Mouse (Mus musculus) spleen, postnatal 14 days (tissue): ENCODE measurements around the gene Tyw1.

Experiments used
- DNase-seq, 2 experiments: peaks; one replicate each; pipeline ENCODE4 v3.0.0; 2021 to 2022; ENCODE audit warnings: low spot score in 2 of 2

The Tyw1 gene

DNA sequence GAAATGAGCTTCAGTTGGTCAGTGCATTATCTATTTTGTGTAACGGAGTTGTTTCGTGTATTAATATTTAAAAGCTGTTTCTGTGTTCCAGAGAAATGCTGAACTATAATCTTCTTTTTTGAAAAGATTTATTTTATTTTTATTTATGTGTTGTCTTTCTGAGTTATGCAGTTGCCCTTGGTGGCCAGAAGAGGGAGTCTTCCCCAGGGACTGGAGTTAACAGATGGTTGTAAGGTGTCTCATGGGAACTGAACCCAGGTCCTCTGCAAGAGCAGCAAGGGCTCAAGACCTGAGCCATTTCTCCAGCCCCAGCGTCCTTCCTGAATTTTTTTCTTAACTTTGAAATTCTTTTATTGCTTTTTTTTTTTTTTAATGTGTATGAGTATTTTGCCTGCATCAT, 59.5 kb downstream of the Tyw1 start:
- no peak for DNase-seq

DNA sequence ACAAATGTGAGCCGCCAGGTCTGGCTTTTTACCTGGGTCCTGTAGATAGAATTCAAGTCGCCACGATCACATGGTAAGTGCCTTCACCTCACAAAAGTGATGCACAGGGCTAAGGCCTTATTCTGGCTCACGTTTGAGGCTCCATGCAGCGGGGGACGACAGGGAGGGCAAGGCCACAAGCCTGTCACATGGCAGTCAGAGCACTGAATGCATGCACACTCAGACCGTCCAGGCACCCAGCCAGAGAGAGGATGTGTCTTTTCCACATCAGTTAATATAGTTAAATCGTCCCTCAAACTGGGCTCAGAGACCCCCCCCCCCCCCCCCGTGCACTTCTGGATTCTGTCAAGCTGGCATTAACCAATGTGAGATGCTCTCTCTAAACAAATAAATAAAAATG, 60.9 kb downstream of the Tyw1 start:
- no peak for DNase-seq

DNA sequence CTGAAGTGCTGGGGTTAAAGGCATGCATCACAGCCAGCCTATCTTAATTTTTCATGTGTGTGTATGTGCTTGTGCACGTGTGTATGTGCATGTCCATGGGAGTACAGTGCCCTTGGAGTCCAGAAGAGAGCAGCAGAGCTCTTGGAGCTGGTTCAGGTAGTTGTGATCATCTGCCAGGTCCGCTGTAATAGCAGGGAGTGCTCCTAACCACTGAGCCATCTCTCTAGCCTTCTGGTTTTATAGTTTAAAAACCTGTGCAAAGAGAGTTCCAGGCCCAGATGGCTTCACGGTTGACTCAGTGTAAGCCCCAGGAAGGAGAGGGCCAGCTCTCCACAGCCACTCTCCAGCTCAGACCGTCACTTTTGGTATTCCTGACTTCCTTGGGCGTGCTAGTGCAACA, 64.4 kb downstream of the Tyw1 start:
- DNase-seq = no peak

DNA sequence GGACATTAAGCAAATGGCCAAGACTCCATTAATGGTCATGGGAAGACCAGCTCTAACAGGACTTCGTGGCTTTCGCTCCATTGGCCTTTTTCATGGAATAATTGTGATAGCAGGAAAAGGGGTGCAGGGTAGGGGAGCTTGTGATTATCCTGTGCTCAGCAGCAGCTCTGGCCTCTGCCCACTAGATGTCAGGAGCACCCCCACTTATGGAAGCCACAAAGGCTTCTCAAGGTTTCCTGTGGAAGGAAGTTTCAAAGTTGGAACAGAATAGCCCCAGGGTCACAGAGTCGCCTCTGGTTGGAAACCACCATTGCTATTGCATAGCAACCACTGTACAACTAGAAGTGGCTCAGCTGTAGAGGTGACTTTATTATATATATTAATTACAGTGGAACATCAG, 65.1 kb downstream of the Tyw1 start:
- no peak for DNase-seq

DNA sequence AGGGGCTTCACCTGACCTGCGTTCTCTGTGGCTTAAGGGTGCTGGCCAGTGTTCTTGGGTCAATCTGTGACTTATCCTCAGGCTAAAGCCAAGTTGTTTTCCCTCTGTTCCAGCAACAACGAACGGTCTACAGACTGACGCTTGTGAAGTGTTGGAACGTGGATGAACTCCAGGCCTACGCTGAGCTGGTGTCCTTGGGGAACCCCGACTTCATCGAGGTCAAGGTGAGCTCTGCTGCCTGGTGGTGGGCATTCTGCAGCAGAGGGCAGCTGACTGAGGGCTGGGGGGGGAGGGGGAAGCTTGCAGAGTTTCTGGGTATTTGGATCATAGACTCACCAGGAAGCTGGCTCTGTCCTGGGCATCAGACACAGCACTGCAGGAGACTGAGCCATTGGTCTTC, 70.1 kb downstream of the Tyw1 start:
- DNase-seq = no peak

DNA sequence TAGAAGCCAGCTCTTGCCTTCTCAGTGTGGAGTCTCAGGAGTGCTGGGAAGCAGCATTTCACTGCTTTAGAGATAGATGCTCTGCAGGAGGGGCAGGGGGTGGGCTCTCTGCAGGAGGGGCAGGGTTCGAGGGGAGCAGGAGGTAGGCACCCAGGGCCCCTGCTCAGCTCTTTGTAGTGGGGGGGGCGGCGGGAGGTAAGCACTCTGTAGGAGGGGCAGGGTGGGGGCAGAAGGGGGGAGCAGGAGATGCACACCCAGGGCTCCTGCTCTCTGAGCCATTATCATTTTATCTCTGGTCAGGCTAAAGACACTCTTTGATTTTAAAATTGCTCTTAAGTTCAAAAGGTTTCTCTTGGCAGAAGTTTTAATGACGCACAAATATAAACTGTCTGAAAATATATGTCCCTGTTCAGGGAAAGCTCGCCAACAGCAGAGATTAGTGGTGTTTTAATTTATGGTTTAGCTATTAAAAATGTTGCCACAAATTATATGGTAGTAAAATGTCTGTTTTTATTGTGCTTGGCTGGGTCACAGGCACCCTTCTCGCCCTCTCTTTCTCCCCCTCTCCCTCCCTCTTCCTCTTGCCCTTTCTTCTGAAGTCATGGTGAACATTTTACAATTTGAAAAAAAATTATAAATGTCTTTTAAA, 72.3 kb downstream of the Tyw1 start:
- no peak for DNase-seq

DNA sequence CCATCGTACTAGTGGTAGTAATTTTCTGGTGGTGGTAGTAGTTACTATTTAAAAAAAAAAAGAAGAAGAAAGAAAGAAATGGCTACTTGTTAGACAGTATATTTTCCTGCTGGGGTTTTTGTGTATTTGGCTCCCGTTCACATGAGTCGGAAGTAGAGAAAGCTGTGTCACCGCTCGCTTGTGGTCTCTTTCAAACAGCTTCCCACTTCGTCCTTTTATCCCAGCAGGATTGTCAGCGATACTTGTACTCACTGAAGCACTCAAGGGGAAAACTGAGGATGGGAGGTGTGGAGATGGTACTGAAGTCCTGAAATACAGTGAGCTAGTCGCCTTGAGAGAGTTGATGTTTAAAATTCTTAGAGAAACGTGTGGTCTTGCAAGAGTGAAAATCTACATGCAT, 72.9 kb downstream of the Tyw1 start:
- DNase-seq = no peak

DNA sequence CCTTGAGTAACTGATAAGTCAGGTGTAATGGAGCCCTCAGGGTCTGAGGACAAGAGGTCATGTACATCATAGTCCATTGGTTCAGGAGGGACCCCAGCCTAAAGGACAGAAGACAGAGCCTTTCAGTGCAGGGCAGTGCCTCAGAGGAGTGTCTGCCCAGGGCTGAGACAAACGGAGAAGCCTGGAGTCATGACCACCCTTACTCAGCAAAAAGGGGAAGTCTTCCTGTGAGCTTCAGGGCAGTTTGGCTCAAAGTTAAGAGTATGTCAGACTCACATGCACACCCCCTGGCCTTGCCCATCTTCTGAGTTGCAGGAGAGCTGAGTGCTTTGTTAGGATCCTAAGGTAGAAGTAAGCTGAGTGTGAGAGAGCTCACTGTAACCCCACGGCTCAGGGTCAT, 74.5 kb downstream of the Tyw1 start:
- no peak for DNase-seq

DNA sequence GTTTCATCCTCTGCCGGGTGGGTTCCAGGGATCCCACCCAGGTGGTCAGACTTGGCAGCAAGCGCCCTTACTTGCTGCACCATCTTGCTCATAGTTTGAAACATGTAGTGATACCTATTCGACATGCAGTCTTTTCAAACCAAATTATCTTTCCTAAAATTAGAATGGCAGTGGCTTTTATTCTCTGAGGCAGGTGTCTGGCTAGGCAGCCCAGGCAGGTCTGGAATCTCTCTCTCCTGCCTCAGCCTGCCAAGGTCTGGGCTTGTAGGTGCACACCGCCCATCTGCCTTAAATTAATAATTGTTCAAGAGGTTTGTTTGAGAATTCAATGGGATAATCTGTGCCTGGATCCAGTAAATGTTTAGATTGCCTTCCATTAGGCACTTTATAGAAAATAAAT, 75.4 kb downstream of the Tyw1 start:
- DNase-seq = no peak

DNA sequence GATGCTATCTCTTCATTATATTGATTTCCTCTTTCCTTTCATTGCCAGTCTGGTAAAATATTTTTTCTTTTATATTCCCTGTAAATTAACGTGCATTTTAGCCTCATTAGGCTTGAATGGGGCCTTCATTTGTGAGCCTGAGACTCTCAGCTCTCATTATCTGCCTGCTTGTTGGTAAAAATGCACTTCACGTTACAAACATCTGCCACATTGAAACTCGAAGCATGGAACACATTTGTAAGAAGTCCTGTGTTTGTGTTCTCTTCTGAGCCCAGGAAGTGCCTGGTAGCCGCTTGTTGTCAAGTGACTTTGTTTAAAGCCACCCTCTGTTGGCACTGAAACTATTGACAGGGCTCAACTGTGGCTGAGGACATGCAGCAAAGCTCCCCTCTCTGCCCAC, 75.8 kb downstream of the Tyw1 start:
- DNase-seq = no peak

DNA sequence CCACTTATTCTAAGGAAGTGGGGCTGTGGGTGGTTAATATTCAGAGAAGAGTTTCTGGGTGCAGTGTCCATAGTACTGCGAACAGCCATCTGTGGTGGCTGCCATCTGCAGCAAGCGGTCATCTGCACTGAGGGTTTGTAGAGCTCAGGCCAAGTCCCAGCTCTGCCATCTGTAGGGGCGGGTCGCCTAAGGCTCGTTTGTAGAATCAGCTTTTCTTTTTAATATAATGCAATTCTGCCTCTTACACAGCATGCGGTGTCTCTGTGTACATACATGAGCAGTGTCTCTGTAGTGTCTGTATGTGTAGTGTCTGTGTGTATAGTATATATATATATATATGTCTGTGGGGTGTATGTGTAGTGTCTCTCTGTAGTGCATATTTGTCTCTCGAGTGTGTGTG, 78.1 kb downstream of the Tyw1 start:
- DNase-seq = no peak

DNA sequence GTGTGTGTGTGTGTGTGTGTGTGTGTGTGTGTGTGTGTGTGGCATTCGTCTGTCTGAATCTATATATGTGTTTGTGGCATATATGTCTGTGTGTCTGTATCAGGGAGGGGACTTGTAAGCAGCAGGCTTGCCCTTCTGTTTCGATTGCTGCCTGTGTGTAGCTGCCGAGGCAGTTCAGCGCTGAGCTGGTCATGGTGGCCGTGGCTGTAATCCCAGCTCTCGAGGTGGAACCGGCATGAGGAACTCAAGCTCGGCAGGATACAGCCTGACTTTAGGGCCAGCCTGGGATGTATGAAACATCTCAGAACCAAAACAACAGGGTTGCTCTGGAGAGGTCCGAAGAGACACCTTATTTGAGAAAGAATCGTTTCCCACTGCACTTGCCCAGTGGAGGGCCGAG, 78.6 kb downstream of the Tyw1 start:
- DNase-seq = no peak

DNA sequence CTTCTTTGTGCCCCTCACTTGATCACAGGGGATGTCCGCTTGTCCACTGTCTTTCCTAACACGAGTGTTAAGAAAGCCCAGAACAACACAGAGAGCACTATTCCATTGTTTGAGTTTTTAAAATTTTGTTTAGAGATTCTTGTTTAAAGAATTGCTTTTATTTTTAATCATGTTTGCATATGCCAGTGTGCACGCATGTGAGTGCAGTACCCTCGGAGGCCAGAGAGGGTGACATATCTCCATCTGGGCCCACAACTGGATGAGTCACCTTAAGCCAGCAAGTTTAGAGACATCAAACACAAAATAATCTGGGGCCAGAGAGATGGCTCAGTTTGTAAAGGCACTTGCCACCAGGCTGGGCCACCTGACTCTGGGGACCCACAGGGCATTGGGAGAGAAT, 80.0 kb downstream of the Tyw1 start:
- DNase-seq = no peak

DNA sequence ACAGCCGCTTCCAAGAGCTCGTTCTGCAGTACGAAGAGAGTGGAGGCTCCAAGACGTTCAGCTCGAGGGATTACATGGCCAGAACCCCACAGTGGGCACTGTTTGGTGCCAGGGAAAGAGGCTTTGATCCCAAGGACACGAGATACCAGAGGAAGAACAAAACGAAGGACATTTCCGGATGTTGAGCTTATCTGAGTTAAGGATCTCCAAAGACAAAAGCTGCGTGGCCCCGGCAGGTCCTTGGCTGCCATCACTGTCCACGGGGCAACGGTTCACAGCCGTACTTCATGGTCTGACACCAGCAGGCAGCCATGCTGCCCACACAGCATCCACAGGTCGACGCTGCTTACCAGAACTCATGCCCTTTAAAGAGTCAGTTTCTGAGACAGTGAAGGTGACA, 85.2 kb downstream of the Tyw1 start:
- no peak for DNase-seq

DNA sequence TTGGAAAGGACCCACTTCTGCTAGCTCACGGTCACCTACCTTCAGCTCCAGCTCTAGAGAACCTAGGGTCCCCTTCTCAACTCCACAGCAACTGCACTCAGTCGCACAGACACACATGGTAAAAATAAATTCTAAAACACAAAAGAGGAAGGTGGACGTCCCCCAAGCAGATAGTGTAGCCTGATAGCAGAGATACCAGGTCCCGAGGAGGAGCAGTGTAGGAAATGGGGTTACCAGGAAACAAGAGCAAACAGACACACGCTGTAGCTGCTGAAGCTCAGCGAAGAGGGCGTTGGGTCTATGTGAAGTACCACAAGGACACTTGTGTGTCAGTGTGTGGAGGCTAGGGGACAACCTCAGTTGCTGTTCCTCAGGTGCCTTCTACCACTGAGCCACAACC, 89.6 kb downstream of the Tyw1 start:
- DNase-seq = no peak

DNA sequence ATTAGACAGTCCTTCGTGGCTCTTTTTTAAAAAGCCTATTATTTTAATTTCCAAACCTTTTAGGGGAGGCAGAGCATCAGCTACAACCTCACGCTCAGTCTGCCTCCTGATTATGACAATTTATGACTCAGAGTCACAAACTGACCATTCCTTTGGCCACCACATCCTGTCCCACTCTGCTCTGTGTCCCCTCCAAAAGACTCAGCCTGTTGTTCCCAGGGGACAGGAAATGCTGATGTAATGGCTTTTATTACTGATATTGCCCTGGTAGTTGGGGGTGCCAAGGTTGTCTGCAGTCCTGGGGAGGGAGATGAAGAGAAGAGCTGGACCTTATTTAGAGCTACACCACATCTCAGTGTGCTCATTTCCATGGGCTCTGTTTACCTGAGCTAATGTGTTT, 90.5 kb downstream of the Tyw1 start:
- DNase-seq = no peak

DNA sequence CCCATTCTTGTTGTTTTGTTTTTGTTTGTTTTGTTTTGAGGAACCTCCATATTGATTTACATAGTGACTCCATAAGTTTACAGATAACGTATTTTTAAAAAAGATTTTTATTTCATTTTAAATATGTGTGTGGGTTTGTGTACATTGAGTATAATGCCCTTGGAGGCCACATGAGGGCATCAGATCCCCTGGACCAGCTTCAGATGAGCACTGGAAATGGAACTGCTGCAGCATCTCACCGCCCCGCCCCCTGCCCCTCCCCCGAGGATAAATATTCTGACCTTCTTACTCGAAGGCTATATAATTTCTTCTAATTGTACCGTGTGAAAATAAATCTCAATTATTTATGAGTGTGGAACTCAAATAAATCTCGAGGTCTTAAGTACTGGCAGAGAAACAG, 99.8 kb downstream of the Tyw1 start:
- no peak for DNase-seq

DNA sequence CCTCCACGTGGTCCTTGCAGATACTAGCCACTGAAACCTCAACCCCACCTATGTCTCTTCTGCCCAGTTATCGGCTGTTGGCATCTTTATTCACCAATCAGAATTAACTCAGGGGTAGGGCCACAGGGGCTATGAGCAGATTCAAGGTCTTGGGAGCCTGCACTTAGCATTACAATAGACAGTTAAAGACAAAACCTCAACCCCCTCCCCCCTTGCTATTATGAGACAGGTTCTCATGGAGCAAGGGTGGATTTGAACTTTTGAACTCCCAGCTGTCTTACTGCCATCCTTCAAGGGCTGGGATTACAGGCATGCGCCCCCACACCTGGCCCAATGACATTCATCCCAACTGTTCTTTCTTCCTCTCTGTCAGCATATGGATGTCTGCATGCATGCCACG, 107.7 kb downstream of the Tyw1 start:
- no peak for DNase-seq

DNA sequence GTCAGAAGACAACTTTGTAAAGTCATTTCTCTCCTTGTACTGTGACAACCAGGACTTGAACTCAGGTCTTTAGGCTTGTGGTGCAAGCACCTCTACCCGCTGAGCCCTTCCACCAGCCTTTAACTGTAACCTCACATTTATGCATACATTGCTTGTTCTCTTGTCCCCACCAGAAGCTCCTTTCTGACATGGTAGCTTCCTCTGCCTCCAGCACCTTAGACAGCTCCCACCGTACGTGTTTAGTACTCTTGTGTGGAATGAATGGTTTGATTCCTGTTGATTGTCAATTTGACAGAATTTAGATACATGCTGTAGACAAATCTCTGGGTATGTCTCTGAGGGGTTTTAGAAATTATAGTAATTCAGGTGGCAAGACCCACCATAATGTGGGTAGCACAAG, 108.4 kb downstream of the Tyw1 start:
- DNase-seq = no peak

DNA sequence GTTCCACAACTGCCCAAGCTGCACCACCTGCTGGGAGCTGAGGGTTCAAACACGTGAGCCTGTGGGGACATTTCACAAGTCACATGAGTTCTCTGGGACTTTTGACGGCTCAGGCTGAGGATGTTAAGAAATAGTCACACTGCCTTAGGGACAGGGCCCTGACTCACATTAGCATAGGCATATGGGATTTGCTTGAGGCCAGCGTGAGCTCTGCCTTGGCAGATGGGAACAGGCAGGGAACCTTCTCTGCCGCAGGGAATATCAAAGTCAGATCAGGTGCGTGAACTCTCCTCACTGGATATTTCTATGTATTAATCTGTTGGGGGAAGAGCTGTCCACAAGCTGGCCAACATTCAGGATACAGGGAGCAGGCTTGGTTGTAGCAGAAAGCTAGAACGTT, 112.8 kb downstream of the Tyw1 start:
- no peak for DNase-seq

DNA sequence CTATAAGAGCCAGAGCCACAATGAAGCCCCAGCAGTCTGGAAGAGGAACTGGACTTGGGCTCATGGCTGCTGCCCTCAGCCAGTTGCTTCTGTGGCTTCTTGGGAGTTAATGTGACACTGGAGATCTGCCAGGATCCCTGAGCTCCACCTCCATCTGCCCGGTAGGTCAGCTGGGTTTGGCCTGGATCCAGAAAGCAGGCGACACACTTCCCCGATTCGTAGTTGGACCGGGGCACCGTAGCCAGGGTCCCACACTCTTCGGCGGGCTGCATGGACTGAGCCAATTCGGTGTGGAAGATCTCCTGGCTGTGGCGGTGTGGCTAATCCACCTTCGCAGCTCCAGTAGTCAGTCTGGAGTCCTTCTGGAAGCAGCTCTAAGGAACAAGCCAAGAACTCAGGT, 113.8 kb downstream of the Tyw1 start, which contains the start of gene Caln1:
Caln1 (plus strand) TSS at position 219 of the 400 bp plus-strand sequence.
- no peak for DNase-seq

DNA sequence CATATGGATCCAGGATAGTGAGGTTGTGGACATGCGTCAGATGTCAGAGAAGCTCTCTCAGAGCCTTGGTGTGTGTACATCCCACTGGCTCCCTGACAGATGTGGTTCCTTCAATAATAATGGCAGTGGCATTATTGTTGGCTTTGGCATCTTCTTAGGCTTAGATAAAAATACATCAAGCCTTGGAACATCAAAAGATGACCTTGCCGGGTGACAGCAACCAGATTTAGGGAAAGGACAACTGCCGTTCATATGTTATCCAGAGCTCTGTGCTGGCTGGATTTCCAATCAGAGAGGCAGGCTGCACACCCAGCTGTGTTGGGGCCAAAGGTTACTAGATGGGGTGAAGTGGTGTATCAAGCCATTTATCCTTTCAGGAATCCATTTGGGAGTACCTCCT, 120.0 kb downstream of the Tyw1 start:
- DNase-seq = no peak

DNA sequence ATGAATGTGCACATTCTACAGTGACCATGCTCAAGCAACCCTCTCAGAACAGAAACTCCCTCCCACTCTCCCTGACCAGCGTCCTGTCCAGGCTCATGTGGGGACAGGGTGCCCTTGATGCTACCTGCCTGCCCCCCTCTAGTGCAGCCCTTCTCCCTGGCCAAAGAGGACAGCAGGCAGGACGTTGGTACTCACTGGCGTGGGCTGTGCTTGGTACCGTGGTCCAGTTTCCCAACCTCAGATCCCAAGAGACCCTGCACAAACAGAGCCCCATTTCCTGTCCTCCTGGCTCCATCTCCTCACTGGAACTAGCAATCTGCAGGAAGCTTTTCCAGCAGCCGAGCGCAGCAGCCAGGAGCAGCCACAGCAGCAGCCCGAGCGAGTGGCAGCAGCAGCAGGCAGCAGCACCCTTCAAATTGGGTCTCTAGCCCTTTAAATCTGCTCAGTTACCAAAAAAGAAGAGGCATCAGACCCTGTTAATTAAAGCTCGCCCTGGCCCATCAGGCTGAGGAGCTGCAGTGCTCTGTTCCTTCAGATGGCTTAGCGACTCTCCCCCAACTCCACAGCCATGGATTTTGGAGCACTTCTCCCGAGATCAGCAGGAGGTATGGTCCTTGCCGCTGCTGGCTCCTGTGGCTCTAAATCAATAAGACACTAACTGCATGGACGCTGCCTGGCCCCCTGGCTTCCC, 128.9 kb downstream of the Tyw1 start, which contains the start of gene A330070K13Rik:
A330070K13Rik (minus strand) TSS at position 410 of the 691 bp plus-strand sequence.
- DNase-seq = no peak

DNA sequence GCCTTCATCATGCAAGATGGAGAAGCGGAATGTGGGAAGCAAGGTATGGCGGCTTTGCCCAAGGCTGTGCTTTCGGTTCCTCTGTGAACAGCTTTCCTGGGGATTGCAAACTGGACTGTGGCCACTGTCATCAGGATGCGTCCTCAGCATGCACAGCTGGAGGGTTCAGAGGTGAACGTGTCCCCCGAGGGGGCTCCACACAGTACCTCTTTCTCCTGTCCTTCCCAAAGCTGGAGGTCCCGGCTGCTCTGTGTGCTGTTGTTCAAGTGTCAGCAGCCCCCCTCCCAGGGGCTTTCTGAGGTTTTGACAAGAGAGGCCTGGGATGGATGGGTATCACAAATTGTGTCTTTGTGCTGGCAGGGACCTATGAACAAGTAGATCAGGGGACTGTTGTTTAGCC, 131.0 kb downstream of the Tyw1 start:
- DNase-seq = no peak
